Mouse (Mus musculus): ENCODE measurements at regions not wholly inside any gene's neighbourhood (a gene's known extent, or its start where the extent isn't known, plus 50 kb on each side); places are given as distances from the start of the nearest gene placed in this dataset.
"Not testable (repeated sequence)": the region's sequence is repeated elsewhere in the genome, so short reads cannot be mapped to it uniquely, and the experiment has no call there.

DNA sequence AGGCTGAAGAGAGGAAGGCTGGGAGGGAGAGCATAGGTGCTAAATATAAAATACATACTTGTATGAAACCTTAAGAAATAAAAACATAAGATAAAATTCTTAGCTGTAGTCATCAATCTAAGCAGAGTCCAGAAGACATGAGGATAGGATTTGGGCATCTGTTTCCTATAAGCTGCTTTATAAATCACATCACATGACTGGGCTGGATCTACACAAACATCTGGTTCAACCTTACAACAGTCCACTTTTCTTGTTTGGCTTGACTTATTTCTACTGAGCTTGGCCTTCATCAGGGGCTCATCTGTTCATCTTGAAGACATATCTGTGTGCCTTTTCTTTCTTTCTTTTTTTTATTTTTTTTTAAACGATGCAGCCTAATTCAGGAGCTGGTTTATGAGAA lies 338.9 kb upstream of the Nrsn1 start:
- Histone ChIP-seq H3K9ac (no peak overlapping the region), H3K4me2 (no peak overlapping the region), H3K27me3 (no peaks in the 10 kb centered on the region), H3K4me1 (replicated peaks) (no peaks in the 10 kb centered on the region), H3K4me3 (no peak overlapping the region), H3K36me3 (no peaks in the 10 kb centered on the region), H3K9me3 (replicated peaks) (no peaks in the 10 kb centered on the region), H3K27ac (0 out of 2 replicates have a peak overlapping the region, but pooled peaks have one; percentile 9)
- WGBS: 56% methylated on average over 1 of the region's 1 CpGs
- ATAC-seq (replicated peaks; ENCODE audit: insufficient number of reproducible peaks, insufficient read depth, low FRiP score, low read depth): no peak

DNA sequence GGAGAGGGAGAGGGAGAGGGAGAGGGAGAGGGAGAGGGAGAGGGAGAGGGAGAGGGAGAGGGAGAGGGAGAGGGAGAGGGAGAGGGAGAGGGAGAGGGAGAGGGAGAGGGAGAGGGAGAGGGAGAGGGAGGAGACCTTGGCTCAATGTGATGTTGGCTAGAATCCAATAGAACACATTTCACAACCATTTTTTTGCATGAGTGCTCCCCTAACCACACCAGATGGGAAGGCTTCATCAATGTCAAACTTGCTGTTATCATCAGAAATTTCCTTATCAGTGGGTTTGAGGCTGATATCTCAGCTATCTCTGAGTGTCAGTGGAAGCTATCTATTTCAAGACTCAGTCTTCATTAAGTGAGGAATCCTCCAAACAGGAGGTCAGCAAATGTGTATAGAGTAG lies 331.0 kb upstream of the Nrsn1 start:
- H3K4me2 ChIP-seq; H3K9me3 ChIP-seq (replicated peaks); H3K36me3 ChIP-seq; H3K27me3 ChIP-seq; H3K9ac ChIP-seq; H3K4me1 ChIP-seq (replicated peaks); H3K27ac ChIP-seq; H3K4me3 ChIP-seq; ATAC-seq (replicated peaks; ENCODE audit: insufficient number of reproducible peaks, insufficient read depth, low FRiP score, low read depth): not testable (repeated sequence)

DNA sequence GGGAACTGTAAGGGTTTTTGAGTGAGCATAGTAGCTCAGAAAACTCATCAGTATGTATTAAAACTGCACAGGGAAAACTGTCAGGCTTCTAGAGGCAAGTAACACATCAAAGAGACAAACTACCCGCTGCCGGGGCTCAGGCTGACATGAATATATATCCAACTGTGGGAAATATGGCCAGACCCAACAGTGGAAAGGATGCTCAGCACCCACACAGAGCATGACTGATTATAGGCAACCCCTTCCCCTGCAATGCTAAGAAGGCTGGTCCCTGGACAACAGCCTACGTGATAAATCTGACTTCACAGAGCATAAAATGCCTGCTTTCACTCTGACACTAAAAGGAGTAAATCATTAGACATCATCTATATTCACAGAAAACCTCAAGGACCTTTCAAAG lies 324.3 kb upstream of the Nrsn1 start:
- Histone ChIP-seq H3K4me2 (no peak overlapping the region), H3K27me3 (no peaks in the 10 kb centered on the region), H3K27ac (no peak overlapping the region), H3K9ac (no peak overlapping the region), H3K4me1 (replicated peaks) (no peaks in the 10 kb centered on the region), H3K9me3 (replicated peaks) (no peaks in the 10 kb centered on the region), H3K4me3 (no peak overlapping the region), H3K36me3 (no peaks in the 10 kb centered on the region)
- no peak for ATAC-seq (replicated peaks; ENCODE audit: insufficient number of reproducible peaks, insufficient read depth, low FRiP score, low read depth)
- WGBS: 74% methylated on average over 3 of the region's 3 CpGs

DNA sequence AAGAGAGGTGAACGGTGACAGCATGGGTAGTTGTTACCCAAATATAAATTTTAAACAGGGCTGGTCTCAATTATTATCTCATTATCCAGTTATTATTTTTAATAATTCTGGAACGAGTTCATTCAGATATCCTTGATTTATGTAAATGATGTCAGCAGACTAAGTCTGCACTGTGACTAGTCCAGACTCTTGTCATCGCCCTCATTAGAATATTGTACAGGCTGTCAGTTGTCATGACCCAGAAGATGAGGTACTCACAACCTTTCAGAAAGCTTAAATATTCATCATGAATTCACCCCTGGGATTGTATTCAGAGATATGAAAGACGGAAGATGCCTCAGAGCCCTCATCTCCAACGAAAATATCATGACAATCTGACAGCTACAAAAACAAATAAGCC lies 300.3 kb upstream of the Nrsn1 start:
- Histone ChIP-seq H3K4me3 (no peak overlapping the region), H3K4me2 (no peak overlapping the region), H3K4me1 (replicated peaks) (no peaks in the 10 kb centered on the region), H3K27me3 (no peaks in the 10 kb centered on the region), H3K9me3 (replicated peaks) (no peaks in the 10 kb centered on the region), H3K9ac (no peak overlapping the region), H3K36me3 (no peaks in the 10 kb centered on the region), H3K27ac (no peak overlapping the region)
- WGBS: 62% methylated on average over 5 of the region's 5 CpGs
- no peak for ATAC-seq (replicated peaks; ENCODE audit: insufficient number of reproducible peaks, insufficient read depth, low FRiP score, low read depth)

DNA sequence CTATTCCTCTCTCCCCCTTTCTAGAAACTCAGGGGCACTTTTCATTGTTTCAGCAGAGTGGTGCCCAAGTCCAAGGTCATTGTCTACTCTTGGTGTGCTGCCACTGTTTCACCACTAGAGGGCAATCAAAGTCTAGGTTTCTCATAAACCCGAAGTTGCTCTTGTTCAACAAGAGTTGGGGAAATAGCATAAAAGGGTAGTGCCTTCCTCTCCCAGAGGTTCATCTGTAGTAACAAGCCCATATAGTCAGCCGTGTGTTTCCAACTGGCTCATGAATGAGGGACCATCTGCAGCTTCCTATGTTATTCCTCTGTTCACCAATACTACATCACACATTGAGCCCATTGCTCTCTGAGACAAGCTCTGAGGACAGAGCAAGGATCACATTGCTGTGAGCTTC lies 292.4 kb upstream of the Nrsn1 start:
- no peaks in the 10 kb centered on the region for H3K4me1 ChIP-seq (replicated peaks)
- no peak overlapping the region for H3K4me2 ChIP-seq
- H3K27ac ChIP-seq: no peak overlapping the region
- H3K9me3 ChIP-seq (replicated peaks): no peaks in the 10 kb centered on the region
- H3K4me3 ChIP-seq: no peak overlapping the region
- H3K27me3 ChIP-seq: no peaks in the 10 kb centered on the region
- ATAC-seq (replicated peaks; ENCODE audit: insufficient number of reproducible peaks, insufficient read depth, low FRiP score, low read depth): no peak
- no peak overlapping the region for H3K9ac ChIP-seq
- 9% methylated on average over 2 of the region's 2 CpGs for WGBS
- H3K36me3 ChIP-seq: no peaks in the 10 kb centered on the region

DNA sequence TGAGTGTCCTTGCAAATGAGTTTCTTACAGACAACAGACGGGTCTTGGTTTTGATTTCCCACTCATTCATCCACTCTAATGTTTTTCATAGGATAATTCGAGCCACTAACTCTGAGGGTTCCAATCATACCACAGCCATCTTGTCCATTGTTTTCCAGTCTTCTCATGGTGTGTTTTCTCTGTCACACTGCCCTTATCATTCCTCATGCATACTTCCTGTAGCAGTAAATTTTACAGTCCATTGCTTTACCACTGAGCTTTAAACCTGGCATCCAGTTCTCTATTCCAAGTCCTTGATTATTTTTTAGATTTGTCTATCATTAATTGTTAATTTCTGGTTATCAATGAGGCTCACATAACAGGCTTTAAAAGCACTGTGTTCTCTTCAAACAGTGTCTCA lies 290.0 kb upstream of the Nrsn1 start:
- 55% methylated on average over 2 of the region's 2 CpGs for WGBS
- no peaks in the 10 kb centered on the region for H3K36me3 ChIP-seq
- H3K9me3 ChIP-seq (replicated peaks): no peaks in the 10 kb centered on the region
- no peak overlapping the region for H3K4me3 ChIP-seq
- H3K4me1 ChIP-seq (replicated peaks): no peaks in the 10 kb centered on the region
- H3K9ac ChIP-seq: no peak overlapping the region
- ATAC-seq (replicated peaks; ENCODE audit: insufficient number of reproducible peaks, insufficient read depth, low FRiP score, low read depth): no peak
- no peaks in the 10 kb centered on the region for H3K27me3 ChIP-seq
- H3K27ac ChIP-seq: no peak overlapping the region
- no peak overlapping the region for H3K4me2 ChIP-seq

DNA sequence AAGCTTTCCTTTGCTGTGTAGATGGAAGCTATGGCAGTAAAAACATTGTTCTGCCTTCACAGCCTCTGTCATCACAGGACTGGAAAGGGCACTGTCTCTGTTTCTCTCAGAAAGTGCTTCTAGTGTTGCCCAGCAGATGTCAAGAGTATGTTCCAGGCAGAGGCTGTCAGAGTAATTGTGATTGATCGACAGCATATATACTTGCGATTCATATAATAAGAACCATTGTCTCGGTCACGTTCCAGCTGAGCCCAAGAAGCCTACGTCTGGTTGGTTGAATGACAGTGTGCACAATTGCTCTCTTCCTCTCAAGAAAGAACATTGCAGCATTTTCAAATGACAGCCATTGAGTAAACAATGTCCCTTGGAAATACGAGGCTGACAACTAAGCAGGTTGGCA lies 284.7 kb upstream of the Nrsn1 start:
- Histone ChIP-seq H3K36me3 (no peaks in the 10 kb centered on the region), H3K9me3 (replicated peaks) (no peaks in the 10 kb centered on the region), H3K9ac (no peak overlapping the region), H3K27ac (no peak overlapping the region), H3K4me3 (no peak overlapping the region), H3K4me2 (no peak overlapping the region), H3K4me1 (replicated peaks) (no peaks in the 10 kb centered on the region), H3K27me3 (no peaks in the 10 kb centered on the region)
- 75% methylated on average over 6 of the region's 6 CpGs for WGBS
- no peak for ATAC-seq (replicated peaks; ENCODE audit: insufficient number of reproducible peaks, insufficient read depth, low FRiP score, low read depth)

DNA sequence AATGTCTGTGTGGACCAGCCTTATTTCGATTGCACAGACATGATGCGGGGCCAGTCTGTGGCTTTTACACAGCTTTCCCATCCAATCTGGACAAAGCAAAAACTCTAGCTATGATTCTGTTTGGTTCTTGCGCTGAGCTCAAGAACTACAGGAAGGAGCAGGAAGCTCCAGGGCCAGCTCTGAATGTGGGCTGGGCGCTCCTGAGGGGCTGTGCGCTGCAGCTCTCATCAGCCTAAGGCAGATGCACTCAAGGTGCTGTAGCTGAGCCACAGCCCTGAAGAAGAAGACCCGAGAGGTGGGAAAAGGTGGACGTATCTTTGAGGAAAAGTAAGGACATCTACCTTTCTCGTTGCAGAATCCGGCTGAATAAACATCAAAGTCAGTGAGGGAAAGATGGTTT lies 278.2 kb upstream of the Nrsn1 start:
- Histone ChIP-seq H3K36me3 (no peaks in the 10 kb centered on the region), H3K9ac (no peak overlapping the region), H3K4me1 (replicated peaks) (no peaks in the 10 kb centered on the region), H3K9me3 (replicated peaks) (no peaks in the 10 kb centered on the region), H3K27ac (no peak overlapping the region), H3K27me3 (no peaks in the 10 kb centered on the region), H3K4me3 (no peak overlapping the region), H3K4me2 (no peak overlapping the region)
- 81% methylated on average over 9 of the region's 9 CpGs for WGBS
- ATAC-seq (replicated peaks; ENCODE audit: insufficient number of reproducible peaks, insufficient read depth, low FRiP score, low read depth): no peak

DNA sequence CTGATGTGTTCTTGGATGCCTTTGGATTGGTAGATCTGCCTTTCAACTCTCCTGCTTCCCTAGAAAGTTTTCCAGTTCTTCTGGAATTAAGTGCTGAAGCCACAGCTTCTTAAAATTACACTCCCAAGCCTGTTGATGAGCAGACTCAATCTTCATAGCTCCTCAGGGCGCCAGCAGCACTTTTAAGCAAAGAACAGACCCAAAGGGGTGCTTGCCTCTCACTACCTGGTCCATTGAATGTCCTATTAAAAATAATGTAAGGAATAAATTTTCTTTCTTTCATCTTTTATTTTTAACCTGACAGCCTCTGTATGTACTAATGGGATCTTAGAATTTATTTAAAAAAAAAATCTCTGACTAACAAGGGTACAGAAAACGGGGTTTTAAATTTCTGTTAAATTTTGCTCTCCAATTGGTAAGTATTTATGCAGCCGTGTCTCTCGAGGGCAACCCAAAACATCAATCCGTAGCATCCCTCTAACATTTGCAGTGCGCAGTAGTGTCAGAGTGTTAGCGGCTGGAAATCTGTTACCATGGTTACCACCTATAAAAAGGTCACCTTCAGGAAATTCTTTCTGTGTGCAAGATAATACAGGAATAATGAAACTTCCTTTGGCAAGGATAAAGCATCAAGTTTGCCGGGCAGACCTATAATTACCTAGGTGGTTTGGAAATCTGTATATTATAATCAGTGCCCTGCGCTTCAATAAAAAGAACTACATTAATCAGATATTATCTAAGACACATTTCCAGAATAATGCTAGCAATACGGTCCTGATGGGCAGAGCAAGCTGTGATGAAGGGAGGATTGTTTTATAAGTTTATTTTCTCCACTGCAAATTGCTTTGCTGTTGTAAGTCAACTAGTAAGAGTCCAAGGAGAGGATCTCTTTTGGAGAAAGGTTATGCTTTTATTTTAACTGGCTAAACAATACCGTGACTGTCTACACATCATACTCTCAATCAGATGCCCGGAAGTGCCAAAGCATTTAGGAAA lies 277.1 kb upstream of the Nrsn1 start:
- Histone ChIP-seq H3K9ac (no peak overlapping the region), H3K4me1 (replicated peaks) (no peaks in the 10 kb centered on the region), H3K4me2 (no peak overlapping the region), H3K9me3 (replicated peaks) (no peaks in the 10 kb centered on the region), H3K27me3 (no peaks in the 10 kb centered on the region), H3K36me3 (no peaks in the 10 kb centered on the region), H3K4me3 (no peak overlapping the region), H3K27ac (no peak overlapping the region)
- WGBS: 72% methylated on average over 12 of the region's 12 CpGs
- no peak for ATAC-seq (replicated peaks; ENCODE audit: insufficient number of reproducible peaks, insufficient read depth, low FRiP score, low read depth)

DNA sequence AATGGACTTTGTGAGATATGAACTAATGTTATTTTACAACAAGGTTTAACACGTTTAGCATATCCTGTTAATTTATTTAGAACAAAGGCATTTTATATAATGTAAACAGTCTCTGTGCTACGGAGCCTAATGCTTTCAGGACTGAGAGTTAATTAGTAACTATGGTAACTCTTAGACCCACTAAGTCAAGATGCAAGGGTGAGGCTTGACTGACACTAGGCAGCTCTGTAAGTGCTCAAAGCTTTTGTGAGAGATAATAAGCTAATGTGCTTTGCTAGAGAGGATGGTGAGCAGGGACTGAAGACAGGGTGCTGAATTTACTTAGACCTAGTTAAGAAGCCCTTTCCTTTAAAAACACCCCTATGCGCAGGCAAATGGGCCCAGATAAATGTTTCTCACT lies 253.8 kb upstream of the Nrsn1 start:
- no peak for ATAC-seq (replicated peaks; ENCODE audit: insufficient number of reproducible peaks, insufficient read depth, low FRiP score, low read depth)
- H3K27me3 ChIP-seq: no peaks in the 10 kb centered on the region

DNA sequence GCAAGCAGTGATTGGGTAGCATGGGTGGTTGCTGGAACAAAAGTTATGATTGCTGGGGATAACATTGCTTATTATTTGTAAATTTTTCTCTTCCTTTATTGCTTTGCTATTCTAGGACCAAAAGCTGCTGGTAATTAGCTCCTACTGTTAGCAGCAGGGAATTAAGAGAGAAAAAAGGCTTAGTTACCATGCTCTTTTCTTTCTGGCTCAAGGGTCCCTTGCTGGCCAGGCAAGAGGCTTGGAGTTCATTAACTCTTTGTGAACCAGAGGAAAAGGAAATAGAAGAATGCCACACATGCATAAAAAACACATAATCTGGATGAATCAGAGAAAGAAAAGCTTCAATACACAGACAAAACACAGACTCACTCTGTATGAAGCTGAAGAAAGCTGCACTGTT lies 237.1 kb upstream of the Nrsn1 start:
- no peak for ATAC-seq (replicated peaks; ENCODE audit: insufficient number of reproducible peaks, insufficient read depth, low FRiP score, low read depth)
- Histone ChIP-seq H3K4me3 (no peak overlapping the region), H3K9ac (no peak overlapping the region), H3K36me3 (no peaks in the 10 kb centered on the region), H3K4me2 (no peak overlapping the region), H3K4me1 (replicated peaks) (no peaks in the 10 kb centered on the region), H3K27ac (no peak overlapping the region), H3K9me3 (replicated peaks) (no peaks in the 10 kb centered on the region), H3K27me3 (no peaks in the 10 kb centered on the region)

More for the DNA sequence above, 253.8 kb upstream of the Nrsn1 start:
- Histone ChIP-seq H3K27ac (no peak overlapping the region), H3K9me3 (replicated peaks) (no peaks in the 10 kb centered on the region), H3K4me3 (no peak overlapping the region), H3K36me3 (no peaks in the 10 kb centered on the region), H3K4me2 (no peak overlapping the region), H3K4me1 (replicated peaks) (no peaks in the 10 kb centered on the region), H3K9ac (no peak overlapping the region)
- 39% methylated on average over 3 of the region's 3 CpGs for WGBS

DNA sequence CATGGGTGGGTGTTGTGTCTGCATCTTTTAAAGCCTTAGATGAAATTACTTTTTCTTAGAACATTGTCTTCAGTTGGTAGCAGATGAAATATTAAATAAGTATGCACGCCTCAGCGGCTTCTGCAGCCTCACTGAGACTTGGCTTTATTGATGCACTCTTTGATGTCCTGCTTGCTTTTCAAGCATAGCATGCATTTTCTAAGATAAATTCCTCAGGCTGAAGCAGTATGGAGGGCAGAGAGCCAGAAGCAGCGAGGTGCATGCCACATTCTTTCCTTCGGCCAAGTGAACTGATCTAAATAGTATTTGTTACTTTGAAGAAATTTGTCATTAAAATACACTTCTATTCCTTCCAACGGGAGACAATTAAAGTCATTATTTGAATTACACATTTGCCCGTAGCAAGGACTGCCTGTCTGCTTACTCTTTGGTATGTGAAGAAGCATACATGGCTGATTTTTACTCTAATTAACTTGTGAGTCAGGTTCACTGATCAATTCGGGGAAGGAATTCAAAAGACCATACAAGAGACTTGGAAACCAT lies 224.3 kb upstream of the Nrsn1 start:
- Histone ChIP-seq H3K4me1 (replicated peaks) (no peaks in the 10 kb centered on the region), H3K9me3 (replicated peaks) (no peaks in the 10 kb centered on the region), H3K36me3 (no peaks in the 10 kb centered on the region), H3K9ac (no peak overlapping the region), H3K4me3 (no peak overlapping the region), H3K4me2 (no peak overlapping the region), H3K27me3 (no peaks in the 10 kb centered on the region), H3K27ac (no peak overlapping the region)
- WGBS: 63% methylated on average over 7 of the region's 7 CpGs
- ATAC-seq (replicated peaks; ENCODE audit: insufficient number of reproducible peaks, insufficient read depth, low FRiP score, low read depth): no peak
